ENCODE assay signal across 14 mouse cellular contexts in the genomic region with DNA sequence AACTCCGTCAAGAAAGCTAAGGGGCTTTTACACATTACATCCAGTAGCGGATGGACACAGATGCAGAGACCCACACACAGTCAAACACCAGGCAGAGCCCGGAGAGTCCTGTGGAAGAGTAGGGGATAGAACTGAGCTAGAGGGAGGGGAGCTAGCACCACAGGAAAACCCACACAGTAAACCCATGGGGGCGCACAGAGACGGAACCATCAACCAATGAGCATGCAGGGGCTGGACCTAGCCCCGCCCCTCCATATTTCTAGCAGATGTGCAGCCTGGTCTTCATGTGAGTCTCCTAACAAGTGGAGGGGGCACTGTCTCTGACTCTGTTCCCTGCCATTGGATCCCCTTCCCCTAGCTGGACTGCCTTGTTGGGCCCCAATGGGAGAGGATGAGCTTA. TPM values are rescaled to one million over a fixed set of nuclear protein-coding genes. Genes with fewer than 3 reads are reported as not detected.
A peak's percentile ranks its signal among the peaks of the same experiment; 100 is the strongest.
DNase-seq lines count a peak whose midpoint lies in the region; ATAC-seq and TF ChIP-seq lines count a peak whose summit lies in the region.
"Had no signal": no experiment of that assay in that cellular context is flagged by ENCODE, and none has a peak within 500 bp of the region (broad histone marks: within the 10 kb centered on the region; RNA-seq: fewer than 3 reads in every experiment).

No protein-coding gene starts in this region.

- H3K4me3 ChIP-seq in midbrain, embryonic 15.5 days, result no peak overlapping the region
- H3K4me3 ChIP-seq in midbrain, embryonic 10.5 days, result no peak overlapping the region
- H3K4me3 ChIP-seq in ES-Bruce4 (ENCODE audit: low read depth, low read length), result peak overlapping the region; percentile 47
- H3K4me3 ChIP-seq: liver, embryonic 15.5 days had no signal

- no peak for TF ChIP-seq CTCF in ES-Bruce4 (IDR thresholded peaks at IDR 0.05; ENCODE audit: low read depth, low read length)

- H3K9me3 ChIP-seq in midbrain, embryonic 15.5 days, result no peaks in the 10 kb centered on the region
- H3K9me3 ChIP-seq in midbrain, embryonic 10.5 days (replicated peaks), result peaks cover 6% of the 10 kb centered on the region; the same call in 1 of the 2 replicates
- H3K9me3 ChIP-seq in ES-Bruce4 (replicated peaks; ENCODE audit: control insufficient read depth, insufficient read depth, low read length, poor library complexity, severe bottlenecking), result no peaks in the 10 kb centered on the region
- H3K9me3 ChIP-seq: liver, embryonic 15.5 days had no signal

- 85% methylated on average over 6 of the region's 6 CpGs for WGBS in midbrain, embryonic 15.5 days
- WGBS in midbrain, embryonic 10.5 days, result 83% methylated on average over 6 of the region's 6 CpGs

- ATAC-seq in midbrain, embryonic 15.5 days (replicated peaks), result peak; percentile 34; the same call in 1 of the 2 replicates
- no peak for ATAC-seq in cerebellum, adult (ENCODE audit: insufficient number of reproducible peaks, low FRiP score, low TSS enrichment)
- ATAC-seq: activated CD4-positive, CD25-positive, alpha-beta regulatory T cell, adult 4 months had no signal

- H3K4me1 ChIP-seq in midbrain, embryonic 15.5 days, result peaks cover 5% of the 10 kb centered on the region
- H3K4me1 ChIP-seq in midbrain, embryonic 10.5 days, result peaks cover 10% of the 10 kb centered on the region
- peaks cover 4% of the 10 kb centered on the region for H3K4me1 ChIP-seq in ES-Bruce4 (ENCODE audit: control insufficient read depth, insufficient read depth, low read length)

- H3K36me3 ChIP-seq in midbrain, embryonic 15.5 days (replicated peaks), result no peaks in the 10 kb centered on the region
- H3K36me3 ChIP-seq in midbrain, embryonic 10.5 days, result no peaks in the 10 kb centered on the region
- no peaks in the 10 kb centered on the region for H3K36me3 ChIP-seq in ES-Bruce4 (ENCODE audit: control insufficient read depth, insufficient read depth, low read length, poor library complexity, severe bottlenecking)
- H3K36me3 ChIP-seq: liver, embryonic 15.5 days had no signal

- H3K9ac ChIP-seq in midbrain, embryonic 15.5 days, result no peak overlapping the region
- H3K9ac ChIP-seq in ES-Bruce4 (ENCODE audit: low read depth, poor library complexity, severe bottlenecking), result no peak overlapping the region
- H3K9ac ChIP-seq: liver, embryonic 15.5 days had no signal

- TF ChIP-seq POLR2A in ES-Bruce4 (IDR thresholded peaks at IDR 0.05; ENCODE audit: insufficient read depth, low read length), result no peak

- H3K27me3 ChIP-seq in midbrain, embryonic 15.5 days (replicated peaks), result no peaks in the 10 kb centered on the region
- peaks cover 9% of the 10 kb centered on the region for H3K27me3 ChIP-seq in midbrain, embryonic 10.5 days (ENCODE audit: low read depth, poor library complexity, severe bottlenecking)
- no peaks in the 10 kb centered on the region for H3K27me3 ChIP-seq in ES-Bruce4 (ENCODE audit: control insufficient read depth, insufficient read depth, low read length, poor library complexity, severe bottlenecking)

- peak; percentile 91 for DNase-seq in heart, adult 11 months
- DNase-seq in heart, adult 8-10 months (ENCODE audit: low spot score), result no peak
- DNase-seq in midbrain, embryonic 10.5 days (ENCODE audit: low spot score), result no peak
- peak; percentile 59 for DNase-seq in thymus, postnatal 14 days
- DNase-seq in left cerebral cortex, postnatal 36 days (ENCODE audit: low spot score in 2 of 2), result no peak
- DNase-seq: adrenal gland, postnatal 25 days; cerebellum, adult 9-10 months; layer of hippocampus, postnatal 36 days; left cerebral cortex, postnatal 4 days had no signal

- no peak overlapping the region for H3K4me2 ChIP-seq in midbrain, embryonic 15.5 days
- H3K4me2 ChIP-seq: liver, embryonic 15.5 days had no signal

- no peak for TF ChIP-seq EP300 in ES-Bruce4 (IDR thresholded peaks at IDR 0.05; ENCODE audit: insufficient read depth, low read depth, low read length)

- intact Hi-C loops in left cerebral cortex, postnatal 36 days (cut with DNase I), result no loop called here

- no peak overlapping the region for H3K27ac ChIP-seq in midbrain, embryonic 15.5 days
- H3K27ac ChIP-seq in midbrain, embryonic 10.5 days (replicated peaks), result no peak overlapping the region
- no peak overlapping the region for H3K27ac ChIP-seq in ES-Bruce4 (ENCODE audit: insufficient read depth, low read length)
- H3K27ac ChIP-seq: liver, embryonic 15.5 days had no signal

RNA-seq across cellular contexts. Expression of gene 1500009L16Rik, which starts 5.9 kb away (rescaled TPM):
- total RNA-seq in heart, adult 8-10 months (2022), result 1 to 10 TPM; 3.2 to 9.0 (median 5.4) TPM
- 79.6 and 83.2 TPM in 2 replicates for polyA plus RNA-seq in midbrain, embryonic 15.5 days (2015; fragmentation: Nextera tagmentation; extraction: Ambion mirVana)
- 44.2 and 49.4 TPM in 2 replicates for polyA plus RNA-seq in midbrain, embryonic 10.5 days (2016; fragmentation: Nextera tagmentation; extraction: Ambion mirVana)
- 72.7 and 73.5 TPM in 2 replicates for polyA plus RNA-seq in ES-Bruce4 (2011; ENCODE audit: insufficient read depth, insufficient read length, low read depth, missing spikeins)
- total RNA-seq in left cerebral cortex, postnatal 36 days (2021), result 10 to 100 TPM; 16.2 to 19.1 TPM

Comparison
In these comparisons a context has a peak if more than half of its experiments do, and no peak if none do; other contexts are left out.
1. DNase-seq: peak in heart, adult 11 months (single experiment) and thymus, postnatal 14 days (single experiment); none in heart, adult 8-10 months (single experiment), midbrain, embryonic 10.5 days (single experiment) and left cerebral cortex, postnatal 36 days (0 of 2).